Mouse (Mus musculus) gastrocnemius, postnatal 36 days (tissue): ENCODE measurements around the gene Cltc. TPM values are rescaled to one million over a fixed set of nuclear protein-coding genes. Genes with fewer than 3 reads are reported as not detected.
A peak's percentile ranks its signal among the peaks of the same experiment; 100 is the strongest.
"Not testable (repeated sequence)": the region's sequence is repeated elsewhere in the genome, so short reads cannot be mapped to it uniquely, and the experiment has no call there.

Source experiments
- DNase-seq, 2 experiments: peaks; one replicate each; pipeline ENCODE4 v3.0.0; 2022
- intact Hi-C: fragments of 180-260 bp; cut with DNase I; formaldehyde crosslinking; loops from one replicate; pipeline ENCODE4 v1.15.1; 2025
- total RNA-seq, 2 experiments: library from RNA; stranded (reverse); gene quantifications; 2 replicates each; pipeline ENCODE4 v1.2.3; 2021

The Cltc gene
- total RNA-seq, 2 experiments from 2014 or later: 94.8 to 111 TPM

DNA sequence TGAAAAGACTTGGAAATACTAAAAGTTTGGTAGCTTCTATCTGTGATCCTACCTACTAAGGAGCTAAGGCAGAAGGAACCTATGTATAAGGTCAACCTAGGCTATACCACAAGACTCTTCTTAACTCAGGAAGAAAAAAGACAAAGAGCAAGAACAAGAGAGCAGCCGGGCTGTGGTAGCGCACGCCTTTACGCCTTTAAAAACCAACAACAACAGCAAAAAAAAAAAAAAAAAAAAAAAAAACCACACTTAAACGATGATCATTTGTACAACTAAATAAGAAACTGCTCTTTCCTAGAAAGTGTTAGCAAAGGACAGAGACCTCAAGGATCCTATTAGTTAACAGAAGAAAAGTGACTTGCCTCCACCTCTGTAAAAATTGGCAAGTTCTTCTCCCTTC is 15.9 kb downstream of the Cltc start:
- intact Hi-C loops: no loop called here
- DNase-seq: no peak

DNA sequence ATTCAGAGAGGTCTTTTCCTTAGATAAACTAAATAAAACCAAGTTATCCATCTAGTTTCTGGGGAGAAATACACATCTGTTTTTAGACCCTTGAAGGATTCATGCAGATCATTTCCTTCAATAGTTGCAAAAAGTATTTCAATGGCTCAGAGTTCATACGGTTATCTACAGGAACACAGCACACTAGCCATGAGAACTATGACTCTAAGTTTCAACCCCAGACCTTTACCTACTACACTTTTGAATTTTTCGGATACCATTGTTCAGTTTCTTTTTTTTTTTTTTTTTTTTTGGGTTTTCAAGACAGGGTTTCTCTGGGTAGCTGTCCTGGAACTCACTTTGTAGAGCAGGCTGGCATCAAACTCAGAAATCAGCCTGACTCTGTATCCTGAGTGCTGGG is 17.9 kb downstream of the Cltc start:
- DNase-seq: no peak
- intact Hi-C loops: no loop called here

DNA sequence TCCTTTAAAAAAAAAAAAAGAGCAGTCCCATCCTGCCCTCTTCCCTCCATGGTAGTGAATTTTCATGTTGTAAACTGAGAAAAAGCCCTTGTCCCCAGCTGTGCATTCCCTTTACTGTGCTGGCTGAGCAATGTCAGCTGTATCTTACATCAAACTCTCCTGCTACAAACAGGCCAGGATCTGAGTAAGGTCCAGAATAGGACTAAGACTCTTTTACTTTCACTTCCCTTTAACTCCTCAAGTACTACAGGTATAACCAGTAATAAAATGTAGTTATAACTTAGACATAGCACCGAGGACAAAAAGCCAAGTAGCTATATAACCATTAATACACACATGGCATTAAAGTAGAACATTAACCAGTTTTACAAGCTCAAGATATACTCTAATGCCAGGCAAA is 18.4 kb downstream of the Cltc start:
- intact Hi-C loops: no loop called here
- DNase-seq: no peak

DNA sequence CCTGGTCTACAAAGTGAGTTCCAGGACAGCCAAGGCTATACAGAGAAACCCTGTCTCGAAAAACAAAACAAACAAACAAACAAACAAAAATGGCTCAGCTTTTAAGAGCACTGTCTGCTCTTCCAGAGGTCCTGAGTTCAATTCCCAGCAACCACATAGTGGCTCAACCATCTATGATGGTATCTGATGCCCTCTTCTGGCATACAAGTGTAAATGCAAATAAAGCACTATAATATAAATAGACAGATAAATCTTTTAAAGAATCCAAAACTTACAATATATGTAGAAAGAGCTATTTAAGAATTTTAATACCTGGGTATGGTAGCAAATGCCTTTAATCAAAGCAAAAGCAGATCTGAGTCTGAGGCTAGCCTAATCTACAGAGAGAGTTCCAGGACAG is 19.1 kb downstream of the Cltc start:
- intact Hi-C loops, DNase-seq: not testable (repeated sequence)

DNA sequence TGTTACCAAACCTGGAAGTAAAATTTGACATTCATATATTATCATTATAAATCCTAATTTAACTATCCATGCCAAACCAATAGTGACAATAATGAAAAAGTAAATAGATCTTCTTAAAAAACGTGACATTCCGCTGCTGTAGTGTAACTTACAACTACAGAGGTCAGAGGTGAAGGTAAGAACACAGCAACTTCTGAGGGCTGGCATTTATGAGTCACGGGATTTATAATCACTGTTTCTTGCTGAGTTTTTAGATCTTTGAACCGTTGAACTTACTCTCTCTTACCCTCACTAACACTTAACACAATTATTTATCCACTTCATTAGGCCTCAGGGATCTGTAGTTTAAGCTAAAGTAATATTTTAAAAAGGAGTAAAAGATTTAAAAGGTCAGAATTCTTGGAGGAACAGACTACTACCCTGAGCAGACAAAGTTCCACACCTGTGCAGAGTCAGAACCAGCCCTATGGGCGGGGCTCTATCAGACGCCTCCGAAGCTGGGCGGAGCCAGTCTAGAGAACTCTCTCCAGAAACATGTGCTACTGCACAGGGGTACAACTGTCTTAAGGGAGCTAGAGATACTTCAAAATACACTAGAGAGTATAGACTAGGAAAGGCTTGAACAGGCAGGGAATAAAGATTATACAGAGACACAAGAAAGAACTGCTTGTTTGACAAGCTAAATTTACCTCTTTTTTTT is 19.9 kb downstream of the Cltc start:
- DNase-seq: no peak
- intact Hi-C loops: no loop called here

DNA sequence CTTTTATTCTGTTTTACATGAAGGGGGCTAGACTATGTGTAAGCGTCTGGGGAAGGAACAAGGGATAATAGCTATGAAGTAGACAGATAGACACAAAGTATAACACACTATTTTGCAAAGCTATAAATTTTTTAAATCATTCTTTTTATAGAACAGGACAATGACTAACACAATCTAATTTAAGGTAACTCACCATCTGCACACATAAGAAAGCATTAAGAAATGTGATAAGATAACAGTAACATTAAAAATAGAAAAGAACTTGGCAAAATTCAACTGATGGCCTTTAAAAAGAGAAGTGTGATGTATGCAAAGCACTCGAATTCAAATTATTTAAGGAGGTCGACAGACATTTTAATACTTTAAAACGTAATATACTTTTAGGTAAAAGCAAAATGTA is 22.4 kb downstream of the Cltc start:
- intact Hi-C loops: no loop called here
- DNase-seq: no peak

DNA sequence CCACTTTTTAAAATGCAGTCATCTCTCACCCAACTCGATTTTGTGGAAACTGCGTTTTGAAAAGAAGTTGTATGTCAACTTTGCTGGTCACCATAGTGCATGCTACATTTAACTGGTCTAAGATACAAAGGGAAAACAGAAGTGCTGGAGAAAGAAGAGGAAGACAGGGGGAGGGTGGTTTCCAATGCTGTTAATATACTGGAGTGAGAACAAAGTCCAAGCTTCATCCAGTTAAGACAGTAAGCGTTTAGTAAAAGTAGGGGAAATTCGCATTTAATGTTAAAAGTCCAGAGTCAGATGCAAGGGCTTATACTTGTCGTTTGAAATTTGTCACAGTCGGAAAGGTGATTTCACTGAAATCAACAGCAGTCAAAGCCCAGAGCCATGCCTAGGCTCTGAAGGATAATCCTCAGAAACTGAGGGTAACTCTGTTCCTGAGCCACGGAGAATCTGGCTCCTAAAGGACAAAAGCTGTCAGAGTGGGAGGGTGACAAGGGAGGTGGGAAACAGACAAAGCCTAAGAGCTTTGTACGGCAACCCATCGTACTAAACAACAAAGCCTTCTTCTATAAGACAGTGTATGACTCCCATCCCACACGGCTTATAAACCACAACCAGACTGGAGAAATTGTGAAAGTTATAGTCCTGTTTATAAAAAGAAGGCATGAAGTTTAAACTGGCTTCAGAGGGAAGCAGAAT is 23.0 kb downstream of the Cltc start:
- intact Hi-C loops: no loop called here
- no peak for DNase-seq

DNA sequence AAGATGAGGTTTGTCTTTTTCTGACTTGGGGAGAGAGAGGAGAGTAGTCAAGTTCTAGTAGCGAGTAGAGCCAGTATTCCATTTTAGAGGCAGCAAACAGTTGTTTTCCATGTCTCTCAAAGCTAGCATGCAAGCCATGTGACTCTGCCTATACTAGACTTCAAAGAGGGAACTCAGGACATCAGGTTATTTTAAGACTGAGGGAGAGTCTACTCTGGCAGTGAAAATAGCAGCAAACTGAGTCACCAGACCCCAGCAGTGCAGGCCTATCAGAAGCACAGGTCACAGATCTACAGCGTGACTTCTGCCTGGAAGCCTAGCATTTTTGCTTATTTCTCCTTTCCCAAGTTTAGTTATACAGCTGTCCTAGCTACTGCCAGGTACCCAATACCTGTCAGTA is 25.9 kb downstream of the Cltc start:
- DNase-seq: no peak
- intact Hi-C loops: no loop called here

DNA sequence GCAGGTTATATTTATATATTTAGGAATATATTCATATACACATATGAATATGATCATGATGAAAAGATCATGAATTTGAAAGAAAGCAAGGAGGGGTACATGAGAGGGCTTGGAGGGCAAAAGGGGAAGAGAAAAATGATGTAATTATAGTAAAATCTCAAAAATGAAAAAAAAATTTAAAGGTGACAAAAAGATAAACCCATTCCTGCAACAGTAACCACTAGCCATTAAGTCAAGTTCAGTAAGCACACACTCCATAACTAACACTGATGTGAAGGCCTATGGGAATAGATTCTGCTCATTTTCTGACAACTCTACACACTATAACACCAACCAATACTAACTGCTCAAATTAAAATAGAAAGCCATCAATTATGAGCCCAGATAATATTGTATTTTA is 31.8 kb downstream of the Cltc start:
- intact Hi-C loops: no loop called here

DNA sequence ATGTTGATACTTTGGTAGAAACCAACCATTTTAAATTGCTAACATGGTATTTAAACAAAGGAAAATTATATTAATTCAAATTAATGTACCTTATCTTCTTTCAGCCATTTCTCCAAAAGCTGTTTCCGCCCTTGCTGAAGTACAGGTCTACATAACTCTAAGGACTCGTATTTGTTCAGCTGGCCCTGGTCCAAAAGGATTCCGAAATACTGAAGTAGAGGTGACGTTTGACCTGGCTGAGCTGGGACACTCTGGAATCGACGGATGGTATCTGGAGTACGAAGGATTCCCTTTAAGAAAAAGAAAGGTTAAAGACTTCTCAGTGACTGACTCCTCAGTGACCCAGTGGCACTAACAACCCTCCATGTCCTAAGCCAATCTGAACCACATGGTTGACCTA is 32.4 kb downstream of the Cltc start:
- DNase-seq: no peak
- intact Hi-C loops: no loop called here

More for the DNA sequence above, 31.8 kb downstream of the Cltc start:
- DNase-seq: no peak

DNA sequence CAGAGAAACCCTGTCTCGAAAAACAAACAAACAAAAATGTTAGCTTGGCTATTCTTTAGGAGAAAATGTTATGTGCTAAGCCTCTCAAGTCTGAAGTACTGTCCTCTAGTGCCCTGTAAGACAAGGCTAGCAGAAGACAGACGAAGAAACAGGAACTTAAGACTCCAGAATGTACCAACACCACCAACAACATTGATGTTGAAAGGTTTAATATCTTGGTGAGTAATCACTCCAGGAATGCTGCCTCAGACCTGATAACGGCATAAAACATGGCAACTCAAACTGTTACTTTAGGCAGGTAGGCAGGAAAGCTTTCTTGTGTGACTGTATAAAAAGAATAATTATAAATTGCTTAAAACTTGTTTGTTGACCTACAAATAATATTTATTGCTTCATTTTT is 33.4 kb downstream of the Cltc start:
- intact Hi-C loops: no loop called here
- no peak for DNase-seq

DNA sequence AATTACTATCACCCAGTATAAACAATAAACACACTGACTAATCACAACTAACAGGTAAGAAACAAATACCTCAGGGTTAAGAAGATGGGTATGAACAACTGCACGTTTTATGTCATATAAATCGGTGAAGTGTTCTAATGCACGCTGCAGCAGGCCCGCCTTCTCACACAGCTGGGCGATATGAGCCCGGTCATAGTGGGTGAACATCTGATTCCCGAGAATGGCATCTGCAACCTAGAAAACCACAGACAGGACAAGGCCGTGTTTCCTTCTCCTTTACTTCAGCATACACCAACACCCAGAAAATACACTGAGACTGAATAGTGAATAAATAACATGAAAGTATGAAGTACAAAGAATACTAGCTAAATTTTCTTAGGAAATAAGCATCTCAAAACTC is 38.0 kb downstream of the Cltc start:
- no peak for DNase-seq
- intact Hi-C loops: loop anchor here (5.0 kb wide), 1 partner anchor 38 kb away; the partner anchor contains the start of gene Cltc

DNA sequence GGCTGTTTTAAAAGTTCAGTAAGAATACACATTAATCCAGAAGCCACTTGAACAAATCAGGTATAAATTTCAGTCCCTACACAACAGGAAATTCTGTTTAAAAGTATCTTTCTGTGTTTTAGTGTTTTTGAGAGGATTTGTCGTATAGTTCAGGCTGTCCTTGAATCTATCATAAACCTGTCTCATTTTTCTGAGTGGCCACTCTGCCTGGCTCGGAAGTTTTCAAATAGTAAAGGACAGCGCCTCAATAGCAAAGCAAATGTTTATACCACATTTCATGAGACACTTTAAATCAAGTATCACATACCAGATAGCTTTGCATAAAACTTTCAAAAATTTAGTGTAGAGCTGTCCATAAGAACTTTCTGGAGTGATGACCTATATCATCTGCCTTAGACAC is 39.0 kb downstream of the Cltc start:
- intact Hi-C loops: loop anchor here (5.0 kb wide), 1 partner anchor 39 kb away; the partner anchor contains the start of gene Cltc
- no peak for DNase-seq

DNA sequence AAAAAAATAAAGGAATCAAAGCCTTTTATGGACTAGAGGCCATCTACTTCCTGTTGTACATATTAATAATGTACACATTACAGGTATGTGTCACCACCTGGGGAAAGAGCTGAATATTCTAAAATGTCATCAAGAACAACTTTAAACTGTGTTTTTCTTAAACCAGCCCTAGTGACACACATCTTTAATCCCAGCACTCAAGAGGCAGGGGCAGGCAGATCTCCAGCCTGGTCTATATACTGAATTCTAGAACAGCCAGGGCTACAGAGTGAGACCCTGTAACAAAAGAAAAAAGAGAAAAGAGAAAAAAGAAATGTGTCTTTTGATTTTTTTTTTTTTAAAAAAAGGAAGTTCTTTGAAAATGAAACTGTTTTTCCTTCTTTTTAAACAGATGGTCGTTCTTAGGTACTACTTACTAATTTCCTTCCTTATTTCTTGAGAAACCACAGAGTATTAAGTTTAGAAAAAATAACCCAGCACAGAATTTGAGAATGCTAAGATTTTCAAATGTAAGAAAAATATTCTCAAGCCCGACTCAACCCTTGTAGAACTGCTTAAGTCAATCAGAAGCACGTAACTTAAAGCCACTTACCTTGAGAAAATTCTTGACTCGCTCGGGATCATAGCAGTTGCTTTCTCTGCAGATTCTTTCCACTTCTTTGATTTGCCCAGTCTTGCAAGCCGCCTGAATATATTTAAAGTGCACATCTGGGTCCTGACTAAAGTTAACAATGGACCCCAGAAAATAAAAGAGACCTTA is 39.9 kb downstream of the Cltc start:
- DNase-seq: no peak
- intact Hi-C loops: loop anchor here (5.0 kb wide), 1 partner anchor 40 kb away; the partner anchor contains the start of gene Cltc

DNA sequence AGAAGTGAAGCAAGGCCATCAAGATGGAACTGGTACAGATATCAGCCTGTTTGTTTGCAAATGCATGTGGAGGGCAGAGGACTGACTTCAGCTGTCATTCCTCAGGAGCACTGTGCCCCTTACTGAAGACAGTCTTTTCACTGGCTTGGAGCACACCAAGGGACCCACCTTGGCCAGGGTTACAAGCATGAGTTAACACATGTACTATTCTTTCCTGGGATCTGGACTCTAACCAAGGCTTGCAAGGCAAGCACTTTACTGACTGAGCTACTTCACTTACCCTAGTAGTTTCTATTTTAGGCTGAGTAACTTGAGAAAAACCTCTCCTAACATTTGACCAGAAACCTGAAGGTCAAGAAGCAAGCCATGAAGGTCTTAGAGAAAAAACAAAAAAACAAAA is 42.8 kb downstream of the Cltc start:
- peak in 1 of 2 experiments; percentile 19 for DNase-seq
- intact Hi-C loops: loop anchor here (5.0 kb wide), 1 partner anchor 43 kb away; the partner anchor contains the start of gene Cltc

DNA sequence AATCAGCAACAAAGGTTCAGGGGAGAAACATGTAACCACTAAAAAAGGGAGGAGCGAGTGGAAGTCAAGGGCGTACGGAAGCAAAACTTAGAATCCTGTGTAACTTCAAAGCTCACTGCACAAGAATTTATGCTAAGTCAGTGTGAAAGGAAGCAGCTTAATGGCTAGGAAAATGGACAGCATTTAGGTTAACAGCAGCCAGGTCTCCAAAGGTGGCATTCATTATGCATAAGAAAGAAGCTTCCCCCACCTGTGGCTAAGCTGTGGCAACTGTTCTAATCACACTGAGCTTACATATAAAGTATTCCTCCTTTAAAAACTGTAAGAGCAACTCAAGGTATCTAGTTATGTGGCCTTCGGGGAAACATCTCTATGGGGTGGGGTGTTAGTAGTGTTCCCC is 56.2 kb downstream of the Cltc start:
- no peak for DNase-seq
- intact Hi-C loops: no loop called here

DNA sequence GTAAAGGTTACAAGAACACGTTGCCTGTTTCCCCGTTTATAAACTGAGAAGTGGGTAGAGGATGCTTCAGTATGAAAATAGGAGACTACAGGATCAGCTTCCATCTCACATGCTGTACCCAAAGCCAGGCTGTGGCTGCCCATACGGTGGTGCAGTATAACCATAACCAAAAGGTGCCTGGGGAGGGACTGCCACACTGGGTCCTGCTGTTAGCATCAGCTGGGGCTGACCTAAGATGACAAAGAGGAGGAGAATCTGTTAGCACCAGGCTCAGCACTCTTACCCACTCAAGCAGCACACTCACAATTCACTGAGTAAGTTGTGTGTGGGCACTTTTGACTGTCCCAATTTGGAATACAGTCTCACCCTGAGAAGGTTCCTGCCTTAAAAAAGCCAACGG is 61.9 kb downstream of the Cltc start:
- intact Hi-C loops: no loop called here
- DNase-seq: no peak

DNA sequence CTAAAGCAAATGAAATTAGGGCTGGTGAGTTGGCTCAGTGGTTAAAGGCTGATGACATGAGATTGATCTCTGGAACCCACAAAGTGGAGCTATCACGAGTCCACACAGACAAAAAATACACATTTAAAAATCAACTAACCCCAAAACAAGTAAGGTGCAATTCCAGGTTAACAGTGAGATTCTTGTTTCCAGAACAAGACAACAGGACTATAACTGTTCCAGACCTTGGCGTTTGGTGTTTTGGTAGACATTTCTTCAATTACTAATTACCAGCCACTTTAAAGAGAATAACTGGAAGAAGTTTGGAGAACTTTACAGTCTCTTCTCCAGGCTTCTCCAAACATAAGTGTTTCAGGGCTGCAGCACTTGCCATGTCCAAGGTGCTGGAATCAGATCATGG is 64.8 kb downstream of the Cltc start:
- intact Hi-C loops: no loop called here
- DNase-seq: no peak

DNA sequence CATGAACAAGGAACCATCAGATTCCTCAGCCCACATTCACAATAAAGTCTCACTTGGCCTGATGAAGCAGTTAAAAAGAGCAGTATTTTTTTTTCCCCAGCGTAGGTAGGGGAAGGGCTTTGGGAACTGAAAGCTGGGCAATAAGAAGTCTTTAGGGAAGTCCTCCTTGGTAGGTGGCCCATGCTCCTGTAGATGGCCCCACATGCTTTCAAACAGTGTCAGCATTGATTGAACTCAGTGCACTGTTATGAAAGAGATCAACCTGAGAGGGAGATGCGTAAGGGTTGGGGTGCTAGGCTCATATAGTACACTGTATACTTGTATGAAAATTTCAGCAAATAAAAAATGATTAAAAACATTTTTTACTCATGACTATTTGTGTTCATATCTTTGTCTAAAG is 65.4 kb downstream of the Cltc start:
- intact Hi-C loops: no loop called here
- DNase-seq: no peak

DNA sequence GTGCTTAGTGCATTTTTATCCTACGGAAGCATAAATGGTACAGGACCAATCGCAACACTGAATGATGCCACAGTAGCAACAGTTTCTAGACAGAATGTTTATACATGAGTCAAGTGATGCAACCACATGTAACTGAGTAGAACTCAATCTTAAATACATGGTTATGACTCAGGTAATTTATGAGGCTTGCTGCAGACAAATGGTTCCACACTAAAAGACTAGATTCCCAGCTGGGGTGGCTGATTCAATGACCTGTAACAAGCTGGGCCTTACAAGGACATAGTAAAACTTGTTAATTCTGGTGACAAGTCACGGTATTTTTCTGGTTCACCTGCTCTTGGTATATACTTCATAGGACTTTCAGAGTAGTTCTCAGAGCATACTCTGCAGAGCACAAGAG is 65.9 kb downstream of the Cltc start:
- intact Hi-C loops: no loop called here
- DNase-seq: no peak

DNA sequence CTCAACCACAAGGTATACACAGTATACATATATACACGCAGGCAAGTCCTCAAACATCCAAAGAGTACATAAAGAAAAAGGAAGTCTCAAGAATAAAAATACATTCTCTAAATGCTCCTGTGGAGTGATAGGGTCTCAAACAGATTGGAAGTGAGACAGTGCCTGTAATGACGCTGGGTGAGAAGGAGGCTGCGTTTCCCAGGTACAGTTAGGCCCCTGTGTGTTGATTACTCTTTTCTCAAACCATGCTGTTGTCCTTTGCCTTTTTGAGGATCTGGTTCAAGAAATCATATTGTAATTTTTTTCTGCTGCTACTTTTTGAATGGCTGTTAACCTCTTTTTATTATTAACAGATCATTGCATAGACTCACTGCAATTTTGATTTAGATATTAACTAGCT is 67.0 kb downstream of the Cltc start:
- DNase-seq: no peak
- intact Hi-C loops: no loop called here
